Mouse (Mus musculus) G1E (cell line): ENCODE data around the gene Nav1.

Experiments
- CTCF ChIP-seq: IDR thresholded peaks from 2 replicates; pipeline ENCODE4 v1.5.1; 2012; ENCODE audit warnings: low read depth, low read length, inconsistent platforms, mixed read lengths
- POLR2AphosphoS5 ChIP-seq: IDR thresholded peaks from 2 replicates; pipeline ENCODE4 v1.6.1; 2012; ENCODE audit warnings: low read depth, low read length, inconsistent platforms; ENCODE audit not compliant: insufficient replicate concordance

GRCm38 (mm10) chr1:135639853-135640252 lies 32.8 kb upstream of the Nav1 start:
- TF ChIP-seq CTCF (no peak), POLR2AphosphoS5 (no peak)
